Mouse (Mus musculus): ENCODE measurements around the gene Tpm3.

Gene Tpm3

GRCm38 (mm10) chr3:90072294-90072693 lies at the start of gene Tpm3:
TSS of gene Tpm3 (plus strand) at chr3:90072649.
- no peak for DNase-seq (ENCODE audit: extremely low read depth, low read depth)

GRCm38 (mm10) chr3:90034653-90035052 lies 37.8 kb upstream of the Tpm3 start:
- DNase-seq (ENCODE audit: extremely low read depth, low read depth), result no peak

DNA sequence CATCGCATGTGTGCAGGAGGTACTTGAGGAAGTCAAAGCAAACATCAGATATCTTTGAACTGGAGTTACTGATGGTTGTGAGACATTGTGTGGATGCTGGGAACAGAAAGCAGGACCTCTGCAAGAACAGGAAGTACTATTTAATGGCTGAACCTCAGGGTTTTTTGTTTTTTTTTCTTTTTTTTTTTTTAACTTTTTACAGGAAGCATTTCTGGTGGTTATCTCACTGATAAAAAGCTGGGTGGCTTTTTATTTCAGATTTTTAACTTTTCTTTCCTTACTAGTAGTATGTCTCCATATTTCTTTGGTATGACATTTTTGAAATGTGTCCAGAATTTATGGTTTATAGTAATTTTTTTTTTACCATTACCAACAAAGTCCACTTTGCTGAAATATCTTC lies 36.2 kb upstream of the Tpm3 start:
- DNase-seq (ENCODE audit: extremely low read depth, low read depth), result peak; percentile 39

DNA sequence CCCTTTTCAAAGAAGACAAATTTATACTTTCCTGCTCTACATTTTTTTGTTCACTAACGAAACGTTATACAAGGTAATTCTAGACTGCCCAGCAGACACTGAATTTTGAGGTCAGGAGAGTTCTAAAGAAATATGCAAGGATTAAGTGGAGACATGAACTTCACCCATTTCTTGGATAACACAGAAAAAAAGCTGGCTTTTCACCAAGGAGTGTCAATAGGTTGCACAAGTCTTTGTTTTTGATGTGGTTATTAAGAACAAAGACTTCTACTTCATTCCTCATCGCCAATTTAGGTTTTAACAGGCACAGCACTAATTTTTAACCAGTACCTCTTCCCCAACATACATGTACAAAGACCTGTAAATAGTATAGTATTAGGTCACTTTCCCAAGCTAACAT lies 22.8 kb upstream of the Tpm3 start:
- no peak for DNase-seq (ENCODE audit: extremely low read depth, low read depth)

DNA sequence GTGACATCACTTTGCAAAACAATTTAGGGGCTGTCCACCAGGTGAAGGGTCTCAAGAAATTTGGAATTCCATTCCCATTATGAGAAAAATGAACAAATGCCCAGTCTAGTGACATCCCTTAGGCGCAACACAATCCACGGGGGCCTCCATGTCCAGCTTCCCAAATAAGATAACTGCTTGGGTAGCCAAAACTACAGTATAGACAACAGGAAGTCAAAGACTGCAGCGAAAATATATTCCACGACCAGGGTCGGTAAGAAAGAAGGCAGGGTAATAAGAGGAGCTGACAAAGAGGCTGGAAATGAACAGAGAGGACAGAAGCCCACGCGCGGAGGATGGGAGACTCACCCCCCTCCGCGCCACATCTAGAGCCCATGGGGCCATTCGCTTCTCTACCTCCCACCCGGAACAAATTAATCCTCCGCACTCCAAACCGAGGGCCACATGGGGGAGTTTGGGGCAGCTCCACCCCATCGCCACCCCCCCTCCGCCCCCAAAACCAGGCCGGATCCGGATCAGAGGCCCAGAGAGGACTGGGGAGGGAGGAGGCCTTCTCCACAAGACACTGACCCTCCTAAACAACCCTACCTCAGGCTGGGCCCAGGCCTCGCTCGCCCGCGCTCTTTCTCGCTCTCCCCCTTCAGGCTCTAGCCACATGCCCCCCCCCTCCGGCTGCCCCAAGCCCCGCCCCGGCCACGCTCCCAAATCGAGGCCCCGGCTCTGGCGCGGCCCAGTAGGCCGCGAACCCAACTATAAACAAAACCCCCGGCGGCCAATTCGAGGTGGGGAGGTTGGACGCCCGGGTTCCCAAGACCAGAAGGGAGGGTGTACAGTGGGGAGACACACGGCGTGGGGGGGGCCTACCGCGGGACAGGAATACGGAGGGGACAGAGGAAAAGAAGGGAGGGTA lies 20.8 kb upstream of the Tpm3 start, which contains the start of gene 4933434E20Rik:
4933434E20Rik (plus strand) TSS at position 196 of the 910 bp plus-strand sequence.
- peak; percentile 62 for DNase-seq (ENCODE audit: extremely low read depth, low read depth)

DNA sequence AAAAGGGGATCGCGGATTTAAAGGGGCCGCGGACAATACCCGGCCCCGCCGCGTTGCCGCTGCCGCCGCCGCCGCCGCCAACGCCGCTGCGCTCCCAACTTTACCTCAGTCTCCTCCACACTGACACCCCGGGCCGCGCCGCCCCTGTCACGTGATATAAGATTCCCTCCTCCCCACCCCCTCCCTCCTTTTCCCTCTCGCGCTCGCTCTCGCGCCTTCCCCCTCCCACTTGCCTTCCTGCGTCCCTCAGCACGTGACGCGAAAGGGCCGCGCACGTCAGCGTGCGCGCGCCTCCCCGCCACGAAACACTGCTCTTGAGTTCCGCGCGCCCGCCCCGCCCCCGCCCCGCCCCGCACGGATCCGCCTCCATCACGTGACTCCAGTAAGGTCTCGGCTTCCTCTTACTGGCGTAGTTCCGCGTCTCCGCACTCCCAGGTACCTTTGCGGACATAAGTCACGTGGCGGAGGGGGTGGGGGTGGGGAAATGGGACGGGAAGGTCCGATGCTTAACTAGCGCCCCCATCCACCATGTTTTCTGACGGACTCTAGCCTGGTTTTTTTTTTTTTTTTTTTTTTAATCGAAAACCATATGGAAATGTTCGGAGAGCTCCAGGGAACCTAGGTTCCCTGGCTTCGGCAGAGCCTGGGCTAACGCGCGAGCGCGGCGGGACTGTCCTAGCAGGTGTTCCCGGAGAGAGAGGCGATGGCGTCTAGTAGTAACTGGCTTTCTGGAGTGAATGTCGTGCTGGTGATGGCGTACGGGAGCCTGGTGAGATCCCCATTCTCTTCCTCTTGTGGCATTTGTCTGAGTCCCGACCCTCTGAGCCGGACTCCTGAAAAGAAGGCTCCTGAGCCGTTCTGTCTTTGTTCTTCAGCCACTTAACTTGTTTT lies 19.9 kb upstream of the Tpm3 start, which contains the start of gene Ubap2l:
Ubap2l (minus strand) TSS at position 278 of the 891 bp plus-strand sequence.
- peak; percentile 98 for DNase-seq (ENCODE audit: extremely low read depth, low read depth)

DNA sequence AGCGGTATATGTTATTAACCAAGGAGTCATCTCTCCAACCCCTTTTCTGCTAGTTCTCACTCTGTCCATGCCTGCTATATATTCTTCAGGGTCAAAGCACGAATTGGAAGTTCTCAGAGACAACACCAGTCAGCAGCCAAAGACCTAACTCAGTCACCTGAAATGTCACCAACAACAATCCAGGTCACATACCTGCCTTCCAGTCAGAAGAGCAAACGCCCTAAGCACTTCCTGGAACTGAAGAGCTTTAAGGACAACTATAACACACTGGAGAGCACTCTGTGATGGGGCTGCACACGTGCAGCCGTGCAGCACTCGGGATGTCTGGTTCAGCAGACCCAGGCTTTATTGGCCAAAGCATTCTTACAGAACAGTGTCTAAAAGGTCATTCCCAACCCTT lies 10.9 kb upstream of the Tpm3 start:
- DNase-seq (ENCODE audit: extremely low read depth, low read depth), result no peak

DNA sequence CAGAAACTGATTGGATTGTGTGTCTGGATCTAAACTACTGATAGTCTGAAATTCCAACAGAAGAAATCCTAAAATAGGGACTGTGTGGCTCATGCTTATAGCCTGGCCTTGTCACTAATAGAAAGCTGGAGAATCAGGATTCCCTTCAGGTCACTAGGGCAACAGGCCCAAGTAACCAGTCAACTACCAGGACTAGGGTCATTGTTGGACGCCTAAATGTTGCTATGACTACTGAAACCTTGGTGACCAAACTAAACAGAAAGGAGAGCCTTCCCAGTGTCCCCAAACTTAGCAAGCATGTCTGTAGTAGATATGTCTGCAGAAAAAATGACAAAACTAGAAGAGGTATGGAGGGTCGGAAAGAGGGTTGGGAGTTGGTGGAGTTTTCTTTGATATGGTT lies 9.9 kb upstream of the Tpm3 start:
- DNase-seq (ENCODE audit: extremely low read depth, low read depth), result no peak

DNA sequence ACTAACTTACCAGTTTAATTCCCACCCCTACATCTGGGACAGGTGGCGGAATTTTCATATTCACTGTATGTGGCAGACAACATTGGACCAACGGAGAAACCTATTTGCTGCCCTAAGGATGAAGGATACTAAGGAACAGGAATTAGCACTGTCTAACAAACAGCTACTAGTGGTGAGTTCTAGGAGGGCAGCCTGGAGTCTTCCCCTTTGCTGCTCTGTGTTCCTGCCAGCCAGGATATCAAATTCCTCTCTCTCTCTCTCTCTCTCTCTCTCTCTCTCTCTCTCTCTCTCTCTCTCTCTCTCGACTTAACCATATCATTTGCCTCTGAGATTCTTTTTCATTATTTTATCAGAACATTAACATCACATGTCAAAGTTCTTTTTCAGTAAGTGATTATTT lies 8.1 kb upstream of the Tpm3 start:
- DNase-seq (ENCODE audit: extremely low read depth, low read depth), result no peak

- no peak for DNase-seq (ENCODE audit: extremely low read depth, low read depth)
Observed at GRCm38 (mm10) chr3:90065553-90065952, 6.9 kb upstream of the Tpm3 start.

- DNase-seq (ENCODE audit: extremely low read depth, low read depth), result no peak
Observed at GRCm38 (mm10) chr3:90067851-90068250, 4.6 kb upstream of the Tpm3 start.

DNA sequence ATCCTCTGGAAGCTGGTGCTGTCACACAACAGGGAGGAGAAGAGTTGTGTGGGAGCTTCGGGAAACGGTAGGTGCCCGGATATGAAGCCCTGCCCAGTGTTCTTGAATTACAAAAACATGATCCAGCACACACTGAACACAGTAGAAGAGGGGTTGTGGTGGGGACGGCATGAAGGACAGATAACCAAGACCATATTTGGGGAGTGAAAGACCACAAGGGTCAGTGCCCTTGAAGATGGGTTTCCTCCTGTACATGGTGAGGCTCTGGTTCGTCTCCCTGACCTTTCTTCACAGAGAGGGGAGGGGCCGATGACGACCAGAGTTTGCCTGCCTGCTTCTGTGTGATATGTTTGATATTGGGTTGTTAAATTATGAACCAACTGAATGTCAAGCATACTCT lies 2.8 kb upstream of the Tpm3 start:
- no peak for DNase-seq (ENCODE audit: extremely low read depth, low read depth)

GRCm38 (mm10) chr3:90076921-90077716 lies 4.7 kb downstream of the Tpm3 start:
- peak; percentile 84 for DNase-seq (ENCODE audit: extremely low read depth, low read depth)

GRCm38 (mm10) chr3:90078224-90078623 lies 5.8 kb downstream of the Tpm3 start:
- no peak for DNase-seq (ENCODE audit: extremely low read depth, low read depth)

GRCm38 (mm10) chr3:90079133-90079762 lies 6.8 kb downstream of the Tpm3 start:
- DNase-seq (ENCODE audit: extremely low read depth, low read depth), result peak; percentile 98

DNA sequence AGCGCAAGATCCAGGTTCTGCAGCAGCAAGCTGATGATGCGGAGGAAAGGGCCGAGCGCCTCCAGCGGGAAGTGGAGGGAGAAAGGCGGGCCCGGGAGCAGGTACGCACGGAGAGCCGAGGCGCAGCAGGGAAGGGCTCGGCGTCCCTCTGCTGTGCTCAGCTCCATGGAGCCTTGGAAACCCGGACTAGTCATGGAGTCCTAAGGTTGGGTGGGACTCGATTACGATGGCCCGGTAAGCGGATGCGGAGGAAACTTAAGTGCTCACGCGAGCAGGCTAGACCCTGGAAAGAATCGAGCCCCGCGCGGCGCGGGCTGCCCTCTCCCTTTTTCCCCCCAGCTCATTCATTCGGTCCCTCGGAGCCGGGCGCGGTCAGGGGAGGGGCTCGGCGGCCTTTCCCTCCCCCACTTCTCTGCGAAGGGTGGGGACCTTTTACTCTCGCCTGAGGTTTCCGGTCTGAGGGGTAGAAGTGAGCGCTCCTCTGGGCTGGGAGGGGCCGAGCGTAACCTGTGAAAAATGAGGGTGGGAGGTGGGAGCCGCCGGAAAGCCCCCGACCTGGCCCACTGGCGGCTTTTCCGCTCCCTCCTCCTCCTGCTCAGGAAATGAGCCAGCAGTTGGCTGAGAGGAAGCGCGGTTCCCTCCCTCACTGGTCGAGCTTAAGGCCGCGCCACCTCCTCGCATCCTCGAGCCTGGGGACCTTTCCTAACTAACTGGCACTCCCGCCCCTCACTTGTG lies 7.5 kb downstream of the Tpm3 start:
- peak; percentile 82 for DNase-seq (ENCODE audit: extremely low read depth, low read depth)

GRCm38 (mm10) chr3:90080498-90080863 lies 8.0 kb downstream of the Tpm3 start:
- DNase-seq (ENCODE audit: extremely low read depth, low read depth), result no peak

GRCm38 (mm10) chr3:90081365-90082240 lies 9.2 kb downstream of the Tpm3 start:
- peak; percentile 99 for DNase-seq (ENCODE audit: extremely low read depth, low read depth)

DNA sequence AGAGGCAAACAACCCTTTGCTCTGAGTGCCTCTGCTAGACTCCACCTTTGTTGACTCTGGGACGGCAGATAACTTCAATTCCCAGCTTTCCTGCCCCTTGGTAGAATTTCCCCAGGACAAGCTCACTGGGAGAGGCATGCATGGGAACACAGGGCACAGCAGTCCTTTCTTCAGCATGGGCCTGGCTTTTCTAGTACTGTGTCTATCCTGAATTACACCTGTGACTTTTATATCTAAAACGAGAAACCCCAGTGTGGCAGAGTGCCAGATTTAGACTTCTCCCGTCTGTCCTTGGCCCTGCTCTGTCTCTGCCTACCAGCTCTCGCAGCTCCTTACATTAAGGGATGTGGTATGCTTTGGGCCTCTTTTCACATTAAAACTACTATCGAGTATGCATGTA lies 10.6 kb downstream of the Tpm3 start:
- DNase-seq (ENCODE audit: extremely low read depth, low read depth), result peak; percentile 59
